Mouse (Mus musculus) thymus, adult 2 months (tissue): ENCODE results near the gene Lamtor5.

ENCODE experiments used
- CTCF ChIP-seq: fragments of 200-500 bp; IDR thresholded peaks from 2 replicates; pipeline ENCODE4 v1.5.1; 2012; ENCODE audit warnings: mild to moderate bottlenecking, control low read depth, low read length, moderate library complexity, borderline replicate concordance; ENCODE audit not compliant: control insufficient read depth, poor library complexity, insufficient read depth; ENCODE audit errors: extremely low read depth
- POLR2A ChIP-seq: fragments of 200-500 bp; IDR thresholded peaks from 2 replicates; pipeline ENCODE4 v1.6.1; 2012; ENCODE audit warnings: mild to moderate bottlenecking, low read length, control low read depth, moderate library complexity; ENCODE audit not compliant: control insufficient read depth, poor library complexity, insufficient read depth; ENCODE audit errors: extremely low read depth

DNA sequence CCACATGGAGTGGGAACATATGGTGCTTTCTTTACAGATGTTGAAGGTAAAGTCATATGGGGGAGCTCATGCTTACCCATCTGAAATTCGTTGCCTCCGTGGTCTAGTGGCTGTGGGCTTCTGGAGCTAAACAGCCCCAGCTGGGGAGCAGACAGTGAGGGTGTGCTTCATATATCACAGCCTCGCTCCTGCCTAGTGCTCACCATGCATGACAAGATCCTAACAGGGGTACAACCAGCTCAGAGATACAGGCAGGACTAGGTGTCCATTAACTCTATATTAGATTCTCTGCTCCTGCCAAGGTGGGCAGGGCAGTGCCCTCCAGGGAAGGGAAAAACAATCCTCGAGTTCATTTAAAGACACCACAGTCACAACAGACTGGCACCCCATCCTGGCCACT lies 47.5 kb upstream of the Lamtor5 start:
- no peak for TF ChIP-seq CTCF
- no peak for TF ChIP-seq POLR2A
